Mouse (Mus musculus) v-Abl transformed pro-B cells (cell line): ENCODE measurements around the gene Ubap1l.

Source experiments
- in situ Hi-C, 2 experiments: fragments of 400-800 bp; cut with MboI; formaldehyde crosslinking; loops; one replicate each; pipeline ENCODE4 v1.15.1; 2025; ENCODE audit not compliant: unreplicated experiment in 2 of 2

The Ubap1l gene

DNA sequence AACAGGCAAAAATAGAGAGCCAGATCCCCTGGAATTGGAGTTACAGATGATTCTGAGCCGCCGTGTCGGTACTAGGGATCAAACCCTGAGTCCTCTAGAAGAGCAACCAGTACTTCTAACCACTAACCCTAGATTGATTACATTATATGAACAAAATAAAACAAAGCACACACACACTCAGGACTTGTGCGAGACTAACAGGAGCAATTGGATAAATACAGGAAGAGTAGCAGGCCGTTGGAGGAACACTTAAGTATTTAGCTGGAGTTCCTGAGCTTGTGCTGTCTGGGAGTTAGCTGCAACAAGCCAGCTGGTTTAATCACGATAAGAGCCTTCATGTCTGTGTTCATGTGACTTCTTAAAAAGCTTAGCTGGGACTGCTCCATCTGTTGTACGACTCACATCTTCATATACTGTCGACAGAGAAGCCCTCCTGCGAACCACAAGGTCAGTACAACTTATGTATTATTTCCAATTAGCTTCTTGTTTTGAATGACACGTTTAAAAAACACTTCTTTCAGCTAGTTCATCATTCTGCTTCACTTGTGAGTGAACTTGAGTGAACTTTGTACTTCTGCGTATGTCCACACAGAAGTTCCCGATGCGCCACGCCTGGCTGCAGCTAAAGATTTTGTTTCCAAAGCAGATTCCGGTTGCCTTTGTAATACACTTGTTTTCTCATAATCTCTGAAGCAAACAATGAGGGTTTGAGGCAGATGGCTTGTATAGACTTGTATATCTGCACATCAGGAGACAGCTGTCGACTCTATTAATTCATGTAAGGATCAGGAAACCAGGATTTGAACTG, at the start of gene Ubap1l:
Gene Ubap1l, plus strand, starts transcription at position 401 of the 808 bp plus-strand sequence.
- in situ Hi-C loops, result no loop called here

- in situ Hi-C loops, result no loop called here
These were observed 48.0 kb upstream of the Ubap1l start for GRCm38 (mm10) chr9:65312669-65313357.

DNA sequence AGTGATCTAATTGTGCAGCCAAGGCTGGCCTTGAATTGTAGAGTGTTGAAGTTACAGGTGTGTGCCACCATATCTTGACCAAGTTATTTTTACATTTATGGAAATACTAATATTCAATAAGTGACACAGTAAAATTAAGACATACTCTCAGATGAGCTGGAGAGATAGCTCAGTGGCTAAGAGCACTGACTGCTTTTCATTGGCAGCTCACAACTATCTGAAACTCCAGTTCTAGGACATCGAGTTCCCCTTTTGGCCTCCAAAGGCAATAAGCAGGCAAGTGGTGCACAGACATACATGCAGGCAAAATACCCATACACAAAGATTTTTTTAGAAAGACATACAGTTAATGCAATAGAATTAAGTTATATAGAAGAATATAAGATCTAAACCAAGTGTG, 47.0 kb upstream of the Ubap1l start:
- in situ Hi-C loops, result no loop called here

DNA sequence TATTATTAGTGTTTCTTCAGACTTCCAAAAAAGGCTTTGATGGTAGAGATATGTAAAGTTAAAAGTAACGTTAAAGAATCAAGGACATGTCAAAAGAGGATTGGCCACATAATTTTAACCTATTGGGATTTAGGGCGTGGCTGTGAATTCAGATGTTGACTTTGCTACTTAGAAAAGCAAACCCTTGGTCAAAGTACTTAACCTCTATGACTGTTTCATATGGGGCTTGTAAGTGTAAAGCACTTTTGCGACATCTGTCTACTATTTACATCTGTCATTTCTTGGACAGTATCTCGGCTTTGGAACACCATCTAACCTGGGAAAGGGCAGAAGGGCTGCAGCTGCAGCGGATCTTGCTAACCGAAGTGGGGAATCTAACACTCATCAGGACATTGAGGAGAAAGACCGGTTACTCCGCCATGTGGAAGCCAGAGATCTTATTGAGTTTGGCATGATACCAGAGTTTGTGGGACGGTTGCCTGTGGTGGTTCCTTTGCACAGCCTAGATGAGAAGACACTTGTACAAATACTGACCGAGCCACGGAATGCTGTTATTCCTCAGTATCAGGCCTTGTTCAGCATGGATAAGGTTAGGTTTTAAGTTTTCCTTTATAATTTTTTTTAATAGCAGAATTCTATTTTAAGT, 38.5 kb upstream of the Ubap1l start:
- in situ Hi-C loops, result no loop called here

DNA sequence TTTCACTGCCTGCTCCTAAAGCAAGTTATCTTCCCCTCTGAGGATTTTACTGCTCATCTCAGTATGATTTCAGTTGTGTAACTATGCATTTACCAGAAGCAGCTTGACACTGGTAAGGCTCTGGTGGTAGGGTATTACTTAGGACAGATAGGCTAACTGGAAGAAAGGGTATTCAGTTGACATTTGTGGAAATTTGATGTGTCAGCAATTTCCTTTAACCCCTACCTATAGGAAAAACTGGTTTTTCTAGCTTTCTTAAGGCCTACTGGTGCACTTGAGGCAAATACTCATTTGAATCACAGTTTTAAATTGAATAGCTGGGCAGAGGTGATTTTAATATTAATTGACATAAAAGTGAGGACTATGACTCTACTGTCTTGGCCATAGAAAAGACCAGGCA, 34.9 kb upstream of the Ubap1l start:
- in situ Hi-C loops, result loop anchor here in 1 of 2 experiments (25.0 kb wide), 1 partner anchor 1139 kb away; the partner anchor contains the start of gene Snapc5

- in situ Hi-C loops, result loop anchor here in 1 of 2 experiments (25.0 kb wide), 1 partner anchor 1140 kb away; the partner anchor contains the start of gene Snapc5
These were observed 33.5 kb upstream of the Ubap1l start for GRCm38 (mm10) chr9:65327371-65327770.

GRCm38 (mm10) chr9:65333958-65334357, 26.9 kb upstream of the Ubap1l start:
- in situ Hi-C loops, result loop anchor here in 1 of 2 experiments (25.0 kb wide), 1 partner anchor 1147 kb away; the partner anchor contains the start of gene Snapc5

- in situ Hi-C loops, result loop anchor here in 1 of 2 experiments (25.0 kb wide), 1 partner anchor 1152 kb away; the partner anchor contains the start of gene Snapc5
These were observed 21.7 kb upstream of the Ubap1l start for GRCm38 (mm10) chr9:65339146-65339545.

- in situ Hi-C loops, result loop anchor here (10.0 to 25.0 kb wide), 2 partner anchors 1153 to 1166 kb away; partner anchors contain the start of genes Snapc5 (in 2 of the 2), Rpl4 (in 1 of the 2) and Zwilch (in 1 of the 2)
These were observed 20.4 kb upstream of the Ubap1l start for GRCm38 (mm10) chr9:65340414-65340813.

DNA sequence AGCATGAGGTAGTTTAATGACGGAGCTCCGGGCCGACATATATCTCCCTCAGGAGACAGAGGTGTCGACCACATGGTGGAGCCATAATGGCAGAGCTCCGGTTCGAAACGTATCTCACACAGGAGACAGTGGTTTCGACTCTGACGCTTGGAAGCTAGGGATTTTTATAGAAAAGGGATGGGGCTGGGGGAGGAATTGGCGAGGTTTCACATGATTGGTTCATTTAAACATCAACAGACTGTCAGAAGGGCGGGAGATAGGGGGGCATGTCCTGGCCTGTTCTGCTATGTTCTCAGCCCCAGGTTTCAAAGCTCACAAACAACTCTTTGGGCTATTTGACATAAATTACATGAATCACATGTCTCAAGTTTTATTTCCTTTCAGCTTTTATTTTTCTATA, 15.4 kb upstream of the Ubap1l start:
- in situ Hi-C loops, result loop anchor here (10.0 to 25.0 kb wide), 2 partner anchors 1158 to 1171 kb away; partner anchors contain the start of genes Snapc5 (in 2 of the 2), Rpl4 (in 1 of the 2) and Zwilch (in 1 of the 2)

- in situ Hi-C loops, result loop anchor here (10.0 to 25.0 kb wide), 2 partner anchors 1159 to 1171 kb away; partner anchors contain the start of genes Snapc5 (in 2 of the 2), Rpl4 (in 1 of the 2) and Zwilch (in 1 of the 2)
These were observed 14.9 kb upstream of the Ubap1l start, which contains the start of gene Pdcd7 for GRCm38 (mm10) chr9:65345854-65346475. Gene Pdcd7, plus strand, starts transcription at chr9:65346104.

- in situ Hi-C loops, result loop anchor here (10.0 to 25.0 kb wide), 2 partner anchors 1159 to 1172 kb away; partner anchors contain the start of genes Snapc5 (in 2 of the 2), Rpl4 (in 1 of the 2) and Zwilch (in 1 of the 2)
These were observed 14.2 kb upstream of the Ubap1l start for GRCm38 (mm10) chr9:65346476-65347111.

- in situ Hi-C loops, result loop anchor here (10.0 to 25.0 kb wide), 2 partner anchors 1160 to 1172 kb away; partner anchors contain the start of genes Snapc5 (in 2 of the 2), Rpl4 (in 1 of the 2) and Zwilch (in 1 of the 2)
These were observed 13.6 kb upstream of the Ubap1l start for GRCm38 (mm10) chr9:65347112-65347850.

DNA sequence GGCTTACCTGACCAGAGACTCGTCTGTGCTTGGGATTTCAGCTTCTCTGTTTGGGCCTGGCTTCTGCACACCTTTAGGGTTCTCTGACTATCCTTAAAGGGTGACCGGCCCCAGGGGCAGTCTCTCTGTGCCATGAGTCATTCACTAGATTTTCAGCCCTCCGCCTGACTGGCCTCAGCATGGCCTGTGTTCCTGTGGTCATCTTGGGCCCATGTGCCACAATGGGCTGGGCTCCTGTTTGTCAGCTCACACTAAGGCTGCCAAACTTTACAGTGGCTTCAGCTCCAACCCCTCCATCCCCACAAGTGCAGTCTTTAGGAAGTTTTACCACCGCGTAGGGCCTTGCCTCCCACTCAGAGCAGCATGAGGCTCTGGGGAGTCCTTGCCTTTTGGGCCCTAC, 7.6 kb upstream of the Ubap1l start:
- in situ Hi-C loops, result no loop called here

GRCm38 (mm10) chr9:65356561-65356960, 4.3 kb upstream of the Ubap1l start:
- in situ Hi-C loops, result no loop called here

DNA sequence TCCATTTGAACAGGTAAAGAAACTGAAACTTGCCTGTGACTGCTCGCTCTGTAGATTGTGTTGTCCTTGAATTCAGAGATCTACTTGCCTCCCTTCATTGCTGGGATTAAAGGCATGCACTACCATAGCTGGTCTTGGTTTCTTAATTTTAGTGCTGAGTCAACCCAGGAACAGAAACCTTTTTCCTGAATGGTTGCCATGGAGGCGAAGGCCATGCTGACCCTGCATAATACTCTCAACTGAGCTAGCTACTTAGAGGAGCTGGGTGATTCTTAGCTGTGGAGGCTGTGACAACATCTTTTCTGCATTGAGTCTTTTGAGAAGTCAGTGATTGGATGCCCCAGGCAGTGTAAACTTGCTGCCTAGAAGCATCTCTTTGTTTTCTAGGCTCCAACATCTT, 3.9 kb upstream of the Ubap1l start:
- in situ Hi-C loops, result no loop called here

GRCm38 (mm10) chr9:65358956-65359480, 1.8 kb upstream of the Ubap1l start:
- in situ Hi-C loops, result no loop called here

DNA sequence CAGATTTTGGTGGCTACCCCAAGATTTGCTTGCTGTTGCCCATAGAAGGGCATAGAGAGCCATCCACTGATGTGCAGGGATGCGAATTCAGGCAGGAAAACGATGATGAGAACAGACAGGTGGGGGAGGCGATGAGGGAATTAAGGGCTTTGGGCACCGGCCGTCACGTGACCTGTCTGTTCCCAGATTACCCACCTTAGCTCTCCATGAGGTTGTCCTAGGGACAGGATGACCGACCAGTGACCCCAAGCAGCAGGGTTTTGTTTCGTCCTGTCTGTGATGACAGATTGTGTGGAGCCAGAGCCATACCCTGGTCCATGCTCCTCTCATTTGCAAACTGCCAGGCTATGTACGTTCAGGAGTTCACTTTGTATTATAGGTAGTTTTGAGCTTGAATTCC, 2.8 kb downstream of the Ubap1l start:
- in situ Hi-C loops, result no loop called here
